Mouse (Mus musculus) liver, adult 2 months (tissue): Measurements from ENCODE around the gene Rab25.

Experiments used
- CTCF ChIP-seq: fragments of 200-500 bp; IDR thresholded peaks from 2 replicates; pipeline ENCODE4 v1.5.1; 2011; ENCODE audit warnings: low read depth, low read length, control low read depth
- POLR2A ChIP-seq: fragments of 200-500 bp; IDR thresholded peaks from 2 replicates; pipeline ENCODE4 v1.6.1; 2011; ENCODE audit warnings: low read length, control low read depth; ENCODE audit not compliant: insufficient read depth; ENCODE audit errors: extremely low read depth

DNA sequence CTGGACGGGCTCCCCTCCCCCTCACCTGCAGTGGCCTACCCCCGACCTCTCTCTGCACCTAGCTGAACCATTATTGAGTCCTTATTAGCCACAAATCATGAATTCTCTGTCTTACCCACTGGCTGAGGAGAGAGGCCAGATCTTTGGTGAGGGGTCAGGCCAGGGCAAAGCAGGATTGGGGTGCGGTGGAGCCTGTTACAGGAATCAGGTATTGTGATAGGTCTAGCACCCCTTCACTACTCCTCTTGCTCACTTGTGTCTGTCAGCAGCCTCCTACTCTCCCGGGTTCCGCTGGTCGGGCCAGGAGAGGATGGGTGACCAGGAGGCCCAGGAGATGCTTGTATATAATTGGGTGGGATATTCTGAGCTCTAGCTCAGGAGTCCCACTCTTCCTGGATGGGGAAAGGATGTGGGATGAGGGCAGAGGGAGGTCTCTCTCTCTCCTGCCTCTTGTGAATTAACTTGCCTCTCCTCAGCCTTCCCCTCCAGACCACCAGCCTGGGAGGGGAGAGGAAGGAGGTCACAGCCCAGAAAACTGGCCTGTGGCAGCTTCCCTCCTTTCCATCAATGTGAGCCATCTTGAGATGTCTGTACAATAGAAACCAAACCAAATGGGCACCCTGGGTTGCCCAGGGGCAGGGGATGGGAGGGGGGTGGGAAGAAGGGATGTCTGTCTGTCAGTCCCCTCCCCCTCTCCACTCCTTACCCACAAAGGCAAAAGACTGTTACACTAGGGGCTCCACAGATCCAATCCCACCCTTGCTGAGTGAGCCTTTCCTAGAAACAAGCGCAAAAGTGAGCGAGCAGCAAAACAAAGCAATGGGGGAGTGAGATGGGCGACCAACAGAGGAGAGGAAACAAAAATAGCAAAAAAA lies 9.6 kb downstream of the Rab25 start:
- TF ChIP-seq POLR2A (no peak), CTCF (no peak)
